Mouse (Mus musculus): Measurements from ENCODE around the gene Jph3. TPM values are rescaled to one million over a fixed set of nuclear protein-coding genes. Genes with fewer than 3 reads are reported as not detected.
A peak's percentile ranks its signal among the peaks of the same experiment; 100 is the strongest.

Gene Jph3
- polyA plus RNA-seq, 1 experiment from 2014 or later, result 4.4 TPM

DNA sequence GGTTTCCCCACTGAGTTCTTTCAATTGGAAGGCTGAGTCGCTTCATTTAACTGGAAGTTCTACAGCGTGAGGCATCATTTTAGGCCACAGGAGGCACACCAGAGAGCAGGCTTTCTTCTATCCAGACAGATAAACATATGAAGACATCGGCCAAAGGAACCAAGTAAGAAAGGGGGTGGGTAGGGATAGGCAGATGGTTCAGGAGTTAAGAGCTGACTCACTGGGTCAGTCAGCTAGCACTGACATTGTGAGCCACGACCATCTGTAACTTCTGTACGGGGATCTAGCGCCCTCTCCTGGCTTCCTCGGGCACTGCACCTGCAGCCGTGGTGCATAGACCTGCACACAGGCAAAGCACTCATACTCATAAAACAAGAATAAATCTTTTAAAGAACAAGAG, 111.8 kb downstream of the Jph3 start:
- Histone ChIP-seq H3K9ac (ENCODE audit: low read length) (no peak overlapping the region), H3K4me3 (ENCODE audit: low read depth, low read length) (no peak overlapping the region), H3K27me3 (replicated peaks; ENCODE audit: control insufficient read depth, insufficient read depth, low read length) (no peaks in the 10 kb centered on the region), H3K27ac (ENCODE audit: low read depth) (no peak overlapping the region), H3K9me3 (ENCODE audit: control insufficient read depth, low read length) (no peaks in the 10 kb centered on the region), H3K4me1 (replicated peaks; ENCODE audit: control insufficient read depth, insufficient read depth, low read length) (no peaks in the 10 kb centered on the region), H3K36me3 (ENCODE audit: control insufficient read depth, insufficient read depth, low read length) (no peaks in the 10 kb centered on the region), H3K4me2 (ENCODE audit: low read length) (no peak overlapping the region)
- WGBS, result 50% methylated on average over 8 of the region's 8 CpGs
- DNase-seq (ENCODE audit: low spot score) (peak; percentile 72), ATAC-seq (replicated peaks; ENCODE audit: low FRiP score, low TSS enrichment, low read depth) (no peak)

GRCm38 (mm10) chr8:121842064-121842955, 112.9 kb downstream of the Jph3 start:
- no peaks in the 10 kb centered on the region for H3K27me3 ChIP-seq (replicated peaks; ENCODE audit: control insufficient read depth, insufficient read depth, low read length)
- ATAC-seq (replicated peaks; ENCODE audit: low FRiP score, low TSS enrichment, low read depth) (no peak), DNase-seq (ENCODE audit: low spot score) (no peak)
- H3K9ac ChIP-seq (ENCODE audit: low read length), result no peak overlapping the region
- H3K9me3 ChIP-seq (ENCODE audit: control insufficient read depth, low read length), result no peaks in the 10 kb centered on the region
- H3K27ac ChIP-seq (ENCODE audit: low read depth), result no peak overlapping the region
- no peaks in the 10 kb centered on the region for H3K36me3 ChIP-seq (ENCODE audit: control insufficient read depth, insufficient read depth, low read length)
- H3K4me3 ChIP-seq (ENCODE audit: low read depth, low read length), result no peak overlapping the region
- WGBS, result 84% methylated on average over 8 of the region's 8 CpGs
- H3K4me1 ChIP-seq (replicated peaks; ENCODE audit: control insufficient read depth, insufficient read depth, low read length), result no peaks in the 10 kb centered on the region
- H3K4me2 ChIP-seq (ENCODE audit: low read length), result no peak overlapping the region

- Histone ChIP-seq H3K27me3 (replicated peaks; ENCODE audit: control insufficient read depth, insufficient read depth, low read length) (no peaks in the 10 kb centered on the region), H3K4me1 (replicated peaks; ENCODE audit: control insufficient read depth, insufficient read depth, low read length) (no peaks in the 10 kb centered on the region), H3K9me3 (ENCODE audit: control insufficient read depth, low read length) (no peaks in the 10 kb centered on the region), H3K36me3 (ENCODE audit: control insufficient read depth, insufficient read depth, low read length) (no peaks in the 10 kb centered on the region), H3K27ac (ENCODE audit: low read depth) (no peak overlapping the region), H3K9ac (ENCODE audit: low read length) (no peak overlapping the region), H3K4me3 (ENCODE audit: low read depth, low read length) (no peak overlapping the region), H3K4me2 (ENCODE audit: low read length) (no peak overlapping the region)
- 73% methylated on average over 3 of the region's 3 CpGs for WGBS
- DNase-seq (ENCODE audit: low spot score) (no peak), ATAC-seq (replicated peaks; ENCODE audit: low FRiP score, low TSS enrichment, low read depth) (no peak)
Measured at GRCm38 (mm10) chr8:121843184-121843733, 113.8 kb downstream of the Jph3 start.

Other genes with a start within 250 kb of the Jph3 start
- not detected in 2 replicates for gene 1700018B08Rik, start 185.3 kb upstream of the Jph3 start, polyA plus RNA-seq (2014; fragmentation: Nextera tagmentation; extraction: Ambion mirVana)
- gene Fbxo31, start 150.8 kb upstream of the Jph3 start, polyA plus RNA-seq (2014; fragmentation: Nextera tagmentation; extraction: Ambion mirVana), result 14.5 and 14.9 TPM in 2 replicates
- 226 and 231 TPM in 2 replicates for gene Map1lc3b, start 139.3 kb upstream of the Jph3 start, polyA plus RNA-seq (2014; fragmentation: Nextera tagmentation; extraction: Ambion mirVana)
- gene Zcchc14, start 76.7 kb upstream of the Jph3 start, polyA plus RNA-seq (2014; fragmentation: Nextera tagmentation; extraction: Ambion mirVana), result 21.9 and 25.1 TPM in 2 replicates
- gene Klhdc4, start 99.9 kb downstream of the Jph3 start, polyA plus RNA-seq (2014; fragmentation: Nextera tagmentation; extraction: Ambion mirVana), result 43.7 and 45.3 TPM in 2 replicates
- 19.8 and 26.4 TPM in 2 replicates for gene Slc7a5, start 178.1 kb downstream of the Jph3 start, polyA plus RNA-seq (2014; fragmentation: Nextera tagmentation; extraction: Ambion mirVana)
- gene Car5a, start 215.3 kb downstream of the Jph3 start, polyA plus RNA-seq (2014; fragmentation: Nextera tagmentation; extraction: Ambion mirVana), result not detected in 2 replicates
- gene Banp, start 220.1 kb downstream of the Jph3 start, polyA plus RNA-seq (2014; fragmentation: Nextera tagmentation; extraction: Ambion mirVana), result 36.6 and 41.1 TPM in 2 replicates